Mouse (Mus musculus) cerebellum, postnatal 36 days (tissue): ENCODE results near the gene C2cd2l.
"Not testable (repeated sequence)": the region's sequence is repeated elsewhere in the genome, so short reads cannot be mapped to it uniquely, and the experiment has no call there.

Experiments used
- DNase-seq, 2 experiments: peaks; one replicate each; pipeline ENCODE4 v3.0.0; 2021 to 2022; ENCODE audit warnings: mixed read lengths in 2 of 2

C2cd2l gene

DNA sequence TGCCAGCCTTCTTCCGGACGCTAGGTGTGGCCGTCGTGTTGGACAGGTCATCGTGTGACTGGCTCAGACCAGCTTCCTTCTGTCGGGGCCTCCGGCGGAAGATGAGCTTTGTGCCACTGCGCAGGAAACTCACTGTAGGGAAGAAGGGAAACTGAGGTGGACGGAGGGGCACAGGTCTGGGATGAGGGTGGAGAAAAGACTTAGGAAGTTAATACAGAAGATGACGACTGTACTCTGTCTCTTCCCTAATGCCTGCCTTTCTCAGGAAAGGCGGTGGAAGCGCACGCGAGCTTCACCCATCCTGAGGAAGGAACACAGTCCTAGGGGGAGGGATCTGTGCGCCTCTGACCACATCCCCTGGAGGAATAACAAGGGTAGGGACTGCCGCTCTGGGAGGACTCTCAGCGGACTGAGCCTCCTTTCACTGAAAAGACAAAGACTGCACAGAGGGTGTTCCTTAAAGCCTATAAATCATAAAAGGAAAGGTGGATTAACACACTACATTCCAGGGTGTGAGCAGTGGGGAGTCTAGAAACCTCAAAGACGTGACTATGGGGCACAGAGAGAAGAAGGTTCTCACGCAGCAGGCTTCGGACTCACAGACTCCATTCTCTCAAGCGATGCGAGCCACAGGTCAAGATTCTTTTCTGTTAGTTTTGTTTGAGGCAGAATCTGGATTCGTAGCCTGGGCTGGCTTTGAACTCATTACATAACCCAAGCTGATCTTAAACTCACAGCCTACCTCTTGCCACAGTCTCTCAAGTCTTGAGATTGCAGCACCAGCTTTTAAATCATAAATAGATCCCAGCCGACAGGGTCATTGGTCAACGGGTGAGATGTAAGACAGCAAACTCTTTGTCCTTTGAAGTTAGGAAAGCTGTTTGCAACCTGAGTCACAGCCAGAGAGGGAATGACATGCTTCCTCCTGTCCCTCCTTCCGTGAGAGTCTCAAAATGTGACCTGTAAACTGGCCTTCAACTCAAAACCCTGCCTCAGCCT, 8.7 kb downstream of the C2cd2l start:
- DNase-seq, result no peak

DNA sequence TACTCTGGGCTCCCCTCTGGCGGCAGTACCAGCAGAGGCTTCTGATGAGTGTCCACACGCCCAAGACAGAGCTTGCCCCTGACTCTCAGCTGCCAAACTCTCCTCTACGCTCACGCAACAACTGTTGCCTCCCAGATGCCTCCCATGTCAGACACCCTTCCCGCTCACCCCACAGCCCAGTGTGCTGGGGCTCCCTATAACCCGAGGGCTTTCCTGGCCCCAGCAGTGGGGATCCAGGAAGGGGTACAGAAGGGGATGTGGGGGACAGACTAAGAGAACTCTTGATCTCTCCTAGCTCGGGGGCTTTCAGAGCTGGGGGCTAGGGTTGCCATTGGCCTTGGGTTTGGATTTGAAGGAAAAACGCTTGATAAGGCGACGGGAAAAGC, 9.3 kb downstream of the C2cd2l start:
- no peak for DNase-seq

DNA sequence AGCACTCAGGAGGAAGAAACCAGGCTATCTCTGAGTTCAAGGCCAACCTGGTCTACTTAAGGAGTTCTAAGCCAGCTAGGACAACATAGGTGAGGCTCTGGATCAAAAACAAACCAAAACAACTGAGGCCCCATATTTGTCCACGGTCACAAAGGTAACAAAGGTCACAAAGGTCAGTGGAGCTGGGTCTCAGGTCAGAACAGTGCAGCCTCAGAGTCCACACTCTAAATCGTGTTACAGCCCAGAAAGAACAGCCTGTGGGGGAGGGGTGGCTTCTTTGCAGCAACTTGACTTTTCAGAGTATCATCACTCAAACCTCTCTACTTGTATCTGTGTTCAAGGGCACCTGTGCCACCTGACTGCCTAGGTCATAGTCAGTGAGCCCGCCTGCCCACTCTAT, 10.3 kb downstream of the C2cd2l start:
- DNase-seq, result no peak

DNA sequence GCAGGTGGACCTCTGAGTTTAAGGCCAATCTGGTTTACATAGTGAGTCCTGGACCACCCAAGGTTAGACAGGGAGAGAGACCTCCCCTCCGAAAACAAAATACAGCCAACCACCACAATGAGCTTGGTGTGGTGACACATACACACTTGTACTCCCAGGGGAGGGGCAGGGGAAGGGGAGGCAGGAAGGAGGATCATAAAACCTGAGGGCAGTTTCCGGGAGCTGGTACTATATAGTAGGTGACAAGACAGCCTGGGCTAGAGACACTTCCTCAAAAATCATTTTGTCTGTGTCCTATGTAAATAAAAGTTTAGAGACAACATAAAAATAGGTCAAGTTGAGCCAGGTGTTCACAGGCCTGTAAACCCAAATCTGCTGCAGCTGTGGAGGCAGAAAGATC, 12.8 kb downstream of the C2cd2l start:
- no peak for DNase-seq

DNA sequence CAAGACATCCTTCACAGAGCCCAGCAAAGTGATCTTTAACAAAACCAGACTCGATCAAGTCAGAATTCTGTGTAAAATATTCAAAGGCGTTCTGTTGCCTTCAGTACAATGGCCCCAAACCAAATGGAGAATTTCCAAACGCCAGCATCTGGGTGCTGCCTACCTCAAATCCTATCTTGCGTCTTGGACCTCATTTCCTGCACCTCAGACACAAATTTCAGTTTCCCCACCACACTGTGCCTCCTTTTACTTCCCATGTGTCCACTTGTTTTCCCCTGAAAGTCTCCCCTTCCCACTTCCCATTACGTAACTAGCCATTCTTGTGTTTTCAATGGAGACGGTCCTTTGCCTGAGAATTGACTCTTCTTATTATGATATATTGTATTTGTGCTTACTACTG, 13.6 kb downstream of the C2cd2l start:
- DNase-seq, result no peak

DNA sequence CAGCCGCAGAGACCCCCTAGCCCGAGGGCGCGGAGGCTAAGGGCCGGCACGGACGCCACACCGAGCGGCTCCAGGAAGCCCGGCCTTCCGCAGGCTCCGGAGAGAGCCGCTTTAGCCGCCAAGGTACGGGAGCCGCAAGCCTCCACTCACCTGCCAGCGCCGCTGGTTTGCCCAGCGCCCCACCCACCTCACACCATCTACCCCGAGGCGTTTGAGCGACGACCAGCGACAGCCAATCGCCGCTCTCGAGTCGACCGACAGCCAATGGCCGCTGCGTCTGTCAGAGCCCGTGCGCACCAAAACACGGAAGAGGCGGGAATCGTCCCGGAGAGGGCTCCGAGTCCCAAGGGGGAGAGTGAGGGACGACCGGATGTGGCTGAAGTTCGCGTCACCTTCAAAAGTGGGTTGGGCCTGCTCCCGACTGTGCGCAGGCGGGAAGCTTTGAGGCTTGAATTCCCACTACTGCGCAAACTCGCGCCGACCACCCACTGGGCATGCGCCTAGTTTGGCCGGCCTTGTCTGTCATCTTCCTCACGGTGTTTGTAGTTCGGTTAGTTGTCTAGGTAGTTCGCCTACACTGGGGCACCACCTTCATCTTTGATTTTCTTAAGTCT, 14.5 kb downstream of the C2cd2l start, which contains the start of gene Hinfp:
Hinfp (minus strand) TSS at position 206 of the 614 bp plus-strand sequence.
- DNase-seq, result peak; percentile 97

DNA sequence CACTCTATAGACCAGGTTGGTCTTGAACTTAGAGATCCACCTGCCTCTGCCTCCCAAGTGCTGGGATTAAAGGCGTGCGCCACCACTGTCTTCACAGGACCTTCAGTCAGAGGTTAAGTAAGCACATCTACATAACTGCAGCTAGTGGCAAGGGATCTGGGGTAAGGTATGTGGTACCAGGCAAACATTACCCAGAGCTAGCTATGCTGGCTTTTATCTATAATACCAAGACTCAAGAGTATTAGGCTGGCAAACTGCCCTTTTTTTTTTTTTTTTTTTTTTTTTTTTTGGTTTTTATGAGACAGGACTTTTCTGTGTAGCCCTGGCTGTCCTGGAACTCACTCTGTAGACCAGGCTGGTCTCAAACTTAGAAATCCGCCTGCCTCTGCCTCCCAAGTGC, 20.1 kb downstream of the C2cd2l start:
- not testable (repeated sequence) for DNase-seq

DNA sequence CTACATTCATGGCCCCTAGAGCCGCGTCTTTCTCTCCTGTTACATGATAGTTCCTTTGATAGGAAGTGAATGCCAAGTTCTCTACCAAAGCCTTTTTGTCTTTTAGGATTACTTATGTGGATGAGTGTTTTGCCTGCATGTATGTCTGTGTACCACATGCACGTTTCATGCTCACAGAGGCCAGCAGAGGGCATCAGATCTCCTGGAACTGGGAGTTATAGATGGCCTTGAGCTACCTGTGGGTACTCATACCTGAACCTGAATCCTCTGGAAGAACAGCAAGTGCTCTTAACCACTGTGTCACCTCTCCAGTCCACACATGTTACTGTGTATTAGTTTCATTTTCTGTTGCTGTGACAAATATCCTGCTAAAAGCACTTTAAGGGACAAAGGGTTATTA, 27.6 kb downstream of the C2cd2l start:
- peak; percentile 57 to 60 for DNase-seq

DNA sequence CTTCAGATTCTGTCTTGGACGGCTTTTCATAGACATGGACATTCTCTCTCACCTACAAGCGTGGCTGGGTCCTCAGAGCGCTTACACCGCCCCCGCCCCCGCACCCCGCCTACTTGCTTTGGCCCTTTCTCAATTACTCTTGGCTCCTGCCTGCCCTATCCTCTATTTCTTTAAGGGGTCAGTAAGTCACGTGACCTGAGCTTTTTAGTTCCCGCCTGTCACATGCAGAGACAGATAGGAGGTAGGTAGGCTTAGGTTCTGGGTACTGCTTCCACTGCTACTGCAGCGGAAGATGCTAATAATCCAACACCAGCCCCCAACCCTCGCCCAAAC, 31.2 kb downstream of the C2cd2l start:
- DNase-seq, result peak in 1 of 2 experiments; percentile 34

DNA sequence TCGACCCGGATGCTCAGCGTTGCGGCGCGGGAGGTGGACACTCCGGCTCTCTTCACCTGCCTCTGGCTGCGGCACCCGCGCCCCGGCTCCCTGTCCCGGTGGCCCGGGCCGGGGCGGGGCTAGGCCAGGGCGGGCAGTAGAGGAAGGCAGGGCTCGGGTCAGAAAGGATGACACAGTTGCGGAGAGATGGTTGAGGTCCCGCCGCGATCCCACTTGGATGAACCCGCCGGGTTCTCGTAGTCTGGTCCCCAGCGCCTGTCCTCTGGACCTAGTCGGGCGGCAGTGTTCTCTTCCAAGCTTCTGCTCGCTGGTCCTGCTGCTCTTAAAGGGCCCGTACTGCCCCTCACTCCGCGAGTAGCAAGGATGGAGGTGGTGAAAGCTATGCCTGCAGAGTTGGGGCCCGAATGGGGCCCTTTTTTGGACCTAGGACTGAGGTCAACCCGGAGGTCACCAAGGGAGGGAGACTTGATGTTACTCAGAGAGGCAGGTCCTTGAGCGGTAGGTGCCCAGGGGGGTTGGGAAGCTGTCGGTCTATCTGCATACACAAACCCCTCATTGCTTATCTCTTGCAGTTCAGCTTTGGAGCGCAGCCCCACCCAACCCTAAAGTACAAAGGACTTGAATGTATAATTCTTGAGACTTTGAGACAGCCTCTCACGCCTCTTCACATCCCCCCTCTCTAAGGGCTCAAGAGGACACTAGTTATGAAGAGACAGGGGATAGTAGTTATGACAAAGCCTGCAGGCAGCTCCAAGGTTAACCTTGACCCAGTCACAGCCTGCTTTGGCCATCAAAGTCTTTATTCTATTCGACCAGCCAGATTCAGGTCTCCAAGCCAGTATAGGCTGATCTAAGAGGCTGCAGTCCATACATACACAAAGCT, 31.8 kb downstream of the C2cd2l start, which contains the start of gene Abcg4:
Abcg4 (minus strand) TSS at position 540 of the 883 bp plus-strand sequence.
- peak; percentile 65 to 69 for DNase-seq

DNA sequence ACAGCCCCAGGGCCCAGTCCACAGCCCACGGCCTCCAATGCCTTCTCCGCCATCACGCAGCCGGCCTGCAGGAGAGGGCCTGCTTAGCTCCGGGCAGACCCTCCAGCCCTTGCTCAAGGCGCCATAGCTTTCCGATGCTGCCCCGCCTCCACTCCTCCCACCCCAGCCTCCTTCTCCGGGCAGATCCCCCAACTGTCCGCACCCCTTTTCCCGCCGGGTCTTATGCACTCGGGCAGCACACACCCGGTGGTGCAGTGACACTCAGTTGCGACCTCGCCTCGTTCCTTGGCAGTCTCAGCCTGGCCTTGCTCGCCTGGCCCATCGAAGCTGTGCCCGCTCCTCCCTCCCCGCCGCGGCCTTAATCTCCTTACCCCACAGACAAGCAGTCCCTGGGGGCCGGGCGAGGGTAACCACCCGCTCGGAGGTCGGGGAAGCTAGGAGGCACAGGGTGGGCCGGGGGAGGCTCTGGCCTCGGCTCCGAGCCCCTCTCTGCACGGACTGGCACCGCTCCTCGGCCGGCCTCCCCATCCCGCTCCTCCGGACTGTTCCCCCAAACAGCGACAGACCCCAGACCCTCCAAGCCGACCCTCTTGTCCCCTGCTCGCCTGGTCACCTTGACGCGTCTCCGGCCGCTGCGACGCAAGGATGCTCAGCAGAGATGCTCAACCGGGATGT, 32.5 kb downstream of the C2cd2l start:
- DNase-seq, result peak; percentile 43 to 48

DNA sequence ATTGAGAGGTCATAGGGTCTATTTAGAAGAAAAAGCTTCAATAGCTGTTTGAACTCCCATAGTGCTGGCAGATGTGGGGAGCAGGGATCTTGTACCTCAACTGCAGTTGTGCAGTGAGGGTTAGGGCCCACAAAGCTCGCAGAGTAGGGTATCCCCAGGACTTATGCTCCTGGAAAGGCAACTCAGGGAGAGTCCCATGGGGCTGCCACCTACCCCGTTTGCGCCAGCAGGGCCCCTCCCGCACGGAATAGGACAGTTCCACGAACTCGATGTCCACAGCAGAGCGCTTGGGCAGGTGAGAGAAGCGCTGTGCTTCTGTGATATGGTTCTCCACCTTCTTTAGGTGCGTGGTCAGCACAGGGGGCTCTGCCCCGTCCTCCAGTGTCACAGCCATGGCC, 33.1 kb downstream of the C2cd2l start:
- DNase-seq, result peak in 1 of 2 experiments; percentile 40

DNA sequence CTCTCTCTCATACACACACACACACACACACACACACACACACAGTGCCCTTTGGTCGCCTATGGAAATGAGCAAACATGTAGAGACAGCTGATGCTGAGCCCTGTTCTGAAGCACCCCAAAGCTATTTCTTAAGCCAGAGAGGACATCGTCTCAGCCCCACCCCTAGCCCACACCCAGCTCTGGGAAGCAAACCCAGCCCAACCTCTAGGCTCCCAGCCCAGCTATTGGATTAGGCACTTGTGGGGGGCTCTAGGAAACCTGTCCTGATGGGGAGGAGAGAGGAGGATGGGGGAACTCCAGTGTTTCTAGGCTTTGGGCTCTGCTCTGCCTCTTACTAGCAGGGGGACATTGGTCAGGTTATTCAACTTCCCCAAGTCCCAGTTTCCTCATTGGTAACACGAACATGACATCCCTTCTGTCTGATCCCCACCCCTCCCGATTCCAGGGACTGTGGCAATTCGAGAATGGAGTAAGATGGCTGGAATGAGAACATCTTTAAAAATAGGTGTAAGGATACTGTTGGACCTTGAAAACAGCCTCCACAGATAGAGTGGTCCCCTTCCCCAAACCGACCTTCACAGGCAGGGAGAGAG, 33.7 kb downstream of the C2cd2l start:
- no peak for DNase-seq

DNA sequence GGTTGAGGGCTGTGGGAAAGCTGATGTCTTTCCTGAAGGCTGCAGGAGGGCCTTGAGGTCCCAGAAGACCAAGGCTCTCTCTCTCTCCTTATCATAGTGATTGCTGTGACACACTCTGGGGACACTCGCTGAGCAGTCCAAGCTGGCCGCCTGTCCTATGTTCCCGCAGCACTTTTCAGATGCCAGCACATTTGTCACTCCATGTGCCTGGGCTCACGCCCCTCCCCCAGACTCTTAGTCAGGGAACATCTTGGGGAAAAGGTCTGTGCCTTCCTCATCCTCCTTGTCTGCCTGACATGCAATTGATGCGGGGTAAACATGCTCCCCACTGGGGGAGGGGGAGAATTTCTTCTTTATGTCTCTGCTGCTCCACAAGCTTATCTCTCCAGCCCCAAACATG, 36.9 kb downstream of the C2cd2l start:
- no peak for DNase-seq

DNA sequence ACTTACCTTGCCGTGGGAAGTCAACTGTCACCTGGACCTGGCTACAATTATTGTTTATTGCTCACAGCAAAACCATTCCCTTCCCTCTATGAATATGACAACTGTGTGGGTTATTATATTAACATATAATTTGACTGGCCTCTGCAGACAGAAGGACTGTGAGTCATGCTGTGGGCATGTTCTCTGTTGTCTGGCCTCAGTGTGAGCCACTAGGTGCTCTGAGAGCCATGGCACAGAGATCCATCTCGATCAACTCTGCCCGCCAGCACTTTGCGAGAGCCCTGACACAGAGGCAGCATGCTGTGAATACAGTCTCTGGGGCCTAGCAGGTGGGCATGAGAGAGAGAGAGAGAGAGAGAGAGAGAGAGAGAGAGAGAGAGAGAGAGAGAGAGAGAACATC, 50.1 kb downstream of the C2cd2l start:
- DNase-seq, result no peak

DNA sequence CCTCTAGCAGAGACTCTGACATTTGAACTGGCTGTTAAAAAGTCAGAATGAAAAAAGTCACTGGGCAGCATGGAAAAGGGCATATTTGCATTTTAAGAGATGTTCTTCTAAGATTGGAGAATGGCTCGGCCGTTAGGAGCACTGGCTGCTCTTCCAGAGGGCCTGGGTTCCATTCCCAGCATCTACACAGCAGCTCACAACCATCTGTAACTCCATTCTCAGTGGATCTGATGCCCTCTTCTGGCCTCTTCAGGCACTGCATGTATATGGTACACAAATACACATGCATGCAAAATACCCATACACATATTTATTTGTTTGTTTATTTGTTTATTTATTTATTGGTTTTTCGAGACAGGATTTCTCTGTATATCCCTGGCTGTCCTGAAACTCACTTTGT, 51.0 kb downstream of the C2cd2l start:
- DNase-seq, result peak; percentile 44 to 59

DNA sequence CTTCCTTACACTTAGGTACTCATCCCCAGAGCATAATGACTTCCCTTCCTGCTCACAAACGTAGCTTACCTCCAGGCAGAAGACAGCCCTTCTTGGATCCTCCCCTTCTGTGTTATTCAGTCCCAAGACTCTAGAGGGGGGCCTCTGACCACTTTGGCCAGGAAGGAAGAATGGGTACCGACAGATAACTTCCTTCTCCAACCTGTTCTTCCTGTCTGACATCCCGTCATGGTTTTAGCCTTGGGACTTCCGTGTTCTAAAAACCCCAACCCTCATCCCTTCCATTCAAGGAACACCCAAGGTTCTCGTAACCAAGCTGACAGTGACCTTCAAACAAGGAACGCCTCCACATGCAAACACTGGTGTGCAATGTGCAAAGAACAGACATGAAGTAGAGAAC, 51.7 kb downstream of the C2cd2l start, which contains the start of gene Nlrx1:
Nlrx1 (minus strand) TSS at position 168 of the 400 bp plus-strand sequence.
- DNase-seq, result no peak

DNA sequence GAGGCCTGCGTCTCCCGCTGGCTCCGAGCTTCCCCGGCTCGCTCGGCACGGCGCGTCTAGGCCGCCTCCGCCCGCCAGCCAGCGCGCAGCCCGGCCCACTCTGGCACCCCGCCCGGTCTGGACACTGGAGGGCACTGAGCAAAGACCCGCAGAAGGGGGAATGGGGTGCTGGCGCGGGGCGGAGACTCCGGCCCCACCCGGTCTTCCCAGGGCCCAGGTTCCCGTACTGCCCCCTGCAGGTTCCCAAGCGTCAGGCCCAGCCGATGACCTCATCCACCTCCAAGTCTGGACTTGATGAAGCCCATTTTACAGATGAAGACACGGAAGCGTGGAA, 52.1 kb downstream of the C2cd2l start:
- peak; percentile 78 to 87 for DNase-seq

DNA sequence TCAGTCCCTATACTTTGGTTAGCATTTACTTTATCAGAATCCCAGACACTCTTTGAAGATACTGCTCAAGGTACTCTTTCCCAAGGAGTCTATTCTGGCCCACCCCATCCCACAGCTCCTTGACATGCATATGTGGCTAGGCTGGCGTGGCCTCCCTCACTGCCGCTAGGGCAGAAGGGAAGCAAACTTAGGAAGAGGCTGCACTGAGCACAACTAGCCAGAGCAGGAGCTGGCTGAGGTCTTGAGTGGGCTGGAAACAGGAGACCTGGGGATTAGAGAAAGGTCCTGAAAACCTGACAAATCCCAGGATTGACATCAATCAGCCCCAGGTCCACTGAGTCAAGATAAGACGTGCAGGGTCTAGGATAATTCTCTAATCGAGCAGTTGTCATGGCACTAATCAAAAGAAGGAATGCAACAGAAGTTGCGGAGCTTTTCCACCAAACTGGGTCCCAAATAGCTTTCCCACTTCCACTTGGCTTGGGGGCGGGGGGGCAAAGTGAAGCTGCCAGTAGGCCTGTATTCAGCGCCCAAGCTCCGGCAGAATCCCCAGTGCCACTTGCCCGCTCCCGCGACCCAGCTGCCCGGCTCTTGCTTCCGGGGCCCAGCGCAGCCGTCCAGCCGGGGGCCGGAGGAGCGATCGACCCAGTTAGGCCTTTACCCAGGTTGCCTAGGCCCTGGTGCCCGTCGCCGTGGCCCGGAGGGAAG, 52.6 kb downstream of the C2cd2l start:
- DNase-seq, result peak in 1 of 2 experiments; percentile 17

DNA sequence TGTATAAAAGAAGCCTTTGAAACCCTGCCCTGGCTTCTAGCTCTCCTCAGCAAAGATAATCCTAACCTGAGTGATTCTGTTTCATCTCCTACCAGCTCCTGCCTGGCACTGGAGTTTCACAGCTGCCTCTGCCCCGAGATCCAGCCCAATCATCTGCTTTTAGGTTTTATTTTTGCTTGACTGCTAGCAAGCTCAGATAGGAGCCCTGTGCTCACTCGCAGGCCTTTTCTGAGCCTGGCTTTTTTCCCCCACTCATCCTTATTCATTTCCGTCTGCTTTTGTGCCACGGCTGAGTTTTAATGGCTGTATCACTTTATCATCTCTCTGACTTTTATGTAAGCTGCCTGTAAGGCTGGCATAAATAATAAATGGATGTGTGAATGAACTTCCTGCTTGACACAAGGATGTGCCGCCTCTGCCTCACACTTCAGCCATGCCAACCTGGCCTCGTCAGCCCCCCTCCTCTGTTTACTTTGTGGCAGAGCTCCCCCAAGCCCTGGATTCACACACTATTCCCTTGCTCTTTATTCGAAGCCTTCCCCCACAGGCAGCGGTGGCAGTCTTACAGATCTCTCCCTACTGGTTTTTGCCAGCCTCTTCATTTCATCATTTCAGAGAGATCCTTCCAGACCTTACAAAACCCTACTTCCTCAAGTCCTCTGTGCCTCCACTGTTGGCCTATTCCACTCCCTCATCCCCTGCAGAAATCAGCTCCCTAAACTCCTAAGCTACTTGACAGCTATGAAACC, 53.4 kb downstream of the C2cd2l start:
- DNase-seq, result no peak

DNA sequence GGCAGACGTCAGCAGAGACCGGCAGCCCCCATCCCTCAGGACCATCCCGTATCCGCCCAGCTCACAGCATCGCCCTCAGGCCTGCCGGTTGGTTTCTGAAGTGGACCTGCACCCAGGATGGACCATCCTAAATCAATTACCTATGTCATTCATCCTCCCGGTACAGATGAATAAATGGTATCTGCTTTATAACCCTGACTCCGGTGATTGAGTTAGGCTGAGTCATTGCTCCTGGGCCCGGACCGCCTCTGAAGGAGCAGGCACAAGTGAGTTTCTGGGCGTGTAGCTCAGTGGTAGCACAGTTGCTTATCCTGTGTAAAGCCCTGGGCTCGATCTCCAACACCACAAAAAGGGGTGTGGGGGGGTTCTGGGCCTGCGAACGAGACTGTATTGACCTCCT, 58.7 kb downstream of the C2cd2l start:
- no peak for DNase-seq
